Comparison of ENCODE assay signal across 11 mouse cellular contexts in genomic region chr6:85765532-85765931, GRCm38 (mm10). TPM values are rescaled to one million over a fixed set of nuclear protein-coding genes. Genes with fewer than 3 reads are reported as not detected.
DNase-seq lines count a peak whose midpoint lies in the region; ATAC-seq and TF ChIP-seq lines count a peak whose summit lies in the region.
"Not testable (repeated sequence)": the region's sequence is repeated elsewhere in the genome, so short reads cannot be mapped to it uniquely, and the experiment has no call there.
"Had no signal": no experiment of that assay in that cellular context is flagged by ENCODE, and none has a peak within 500 bp of the region (broad histone marks: within the 10 kb centered on the region; RNA-seq: fewer than 3 reads in every experiment).

Nat8f3 (minus strand) TSS chr6:85765754.

- peak; percentile 41; the same call in 1 of the 2 replicates for TF ChIP-seq CTCF in intestine, postnatal 0 days (IDR thresholded peaks at IDR 0.05; ENCODE audit: low read depth)

- not testable (repeated sequence) for H3K36me3 ChIP-seq in intestine, postnatal 0 days (ENCODE audit: control insufficient read depth, insufficient read depth)

- not testable (repeated sequence) for H3K9me3 ChIP-seq in intestine, postnatal 0 days (ENCODE audit: control insufficient read depth)

- not testable (repeated sequence) for H3K9ac ChIP-seq in intestine, postnatal 0 days (ENCODE audit: low read depth, low read length)

- peak; percentile 32 for DNase-seq in 416B (ENCODE audit: low read depth)
- peak; percentile 28 for DNase-seq in adrenal gland, adult 8-10 months
- DNase-seq in cerebellum, postnatal 36 days = peak; percentile 21 to 28
- peak; percentile 29 for DNase-seq in gastrocnemius, postnatal 10 days
- peak; percentile 5 to 14 for DNase-seq in layer of hippocampus, postnatal 14 days (ENCODE audit: low spot score in 2 of 2)
- DNase-seq in lung, postnatal 4 days = peak; percentile 19 to 32
- DNase-seq in right cerebral cortex, postnatal 4 days = peak; percentile 25

- H3K27me3 ChIP-seq in intestine, postnatal 0 days (replicated peaks; ENCODE audit: control insufficient read depth, insufficient read depth, low read length) = not testable (repeated sequence)

- H3K4me2 ChIP-seq in intestine, postnatal 0 days (replicated peaks; ENCODE audit: low read depth) = not testable (repeated sequence)

- not testable (repeated sequence) for H3K27ac ChIP-seq in intestine, postnatal 0 days (ENCODE audit: low read depth, low read length)

- not testable (repeated sequence) for ATAC-seq in intestine, postnatal 0 days

- H3K4me1 ChIP-seq in intestine, postnatal 0 days (replicated peaks; ENCODE audit: control insufficient read depth, insufficient read depth, low read length) = not testable (repeated sequence)

- 66% methylated on average over 13 of the region's 13 CpGs for WGBS in intestine, postnatal 0 days

- not testable (repeated sequence) for H3K4me3 ChIP-seq in intestine, postnatal 0 days (ENCODE audit: low read depth, low read length)

RNA-seq across cellular contexts. Expression of gene Nat8f3, which starts in this region (rescaled TPM):
- 10 to 100 TPM in 1 of 4 experiments, 1 to 10 TPM in 3; 1.3 to 13.5 (median 3.8) TPM for total RNA-seq in adrenal gland, adult 8-10 months (2022)
- under 1 TPM; 0.25 to 0.26 TPM for total RNA-seq in gastrocnemius, postnatal 10 days (2021)
- 0.14 TPM in 1 of 2 replicates, not detected in the other for polyA plus RNA-seq in intestine, postnatal 0 days (2015; fragmentation: Nextera tagmentation; extraction: Ambion mirVana)
- 1 to 10 TPM; 1.6 to 1.7 TPM for total RNA-seq in layer of hippocampus, postnatal 14 days (2021)
- total RNA-seq: granulocyte monocyte progenitor cell, adult 5-6 weeks had no signal
- polyA plus RNA-seq: embryonic facial prominence, embryonic 15.5 days; stomach, embryonic 14.5 days had no signal

Comparison
In these comparisons a context has a peak if more than half of its experiments do, and no peak if none do; other contexts are left out.
1. Peak in DNase-seq in gastrocnemius, postnatal 10 days; RNA of the gene not detected or under 1 TPM.